Mouse (Mus musculus) MEL (cell line): ENCODE measurements around the gene Palm3. TPM values are rescaled to one million over a fixed set of nuclear protein-coding genes. Genes with fewer than 3 reads are reported as not detected.

Experiments used
- DNase-seq: peaks from one replicate; pipeline ENCODE4 v3.0.0; 2011; ENCODE audit warnings: low read depth, low spot score
- H3K27ac ChIP-seq: 2 replicates; pipeline ENCODE4 v1.5.1; 2012; ENCODE audit warnings: low read depth, mild to moderate bottlenecking, control low read depth, low read length, moderate library complexity; ENCODE audit not compliant: control insufficient read depth
- H3K27me3 ChIP-seq, 2 experiments: fragments of 150-350 bp in 1 of 2; sonication (generic) in 1 of 2; 2 replicates each; pipeline ENCODE4 v1.6.1; 2012; ENCODE audit warnings: low read length in 2 of 2, mild to moderate bottlenecking in 2 of 2, improper control_type of control experiment in 1 of 2, moderate library complexity in 1 of 2; ENCODE audit not compliant: insufficient read depth in 2 of 2, control insufficient read depth in 1 of 2
- H3K36me3 ChIP-seq, 2 experiments: 2 replicates each; pipeline ENCODE4 v1.6.1; 2012 to 2014; ENCODE audit warnings: low read length in 2 of 2, improper control_type of control experiment in 1 of 2, inconsistent platforms in 1 of 2, mild to moderate bottlenecking in 1 of 2; ENCODE audit not compliant: insufficient read depth in 2 of 2, control insufficient read depth in 1 of 2
- H3K4me1 ChIP-seq, 2 experiments: fragments of 150-350 bp in 1 of 2; sonication (generic) in 1 of 2; 2 replicates each; pipeline ENCODE4 v1.6.1; 2012; ENCODE audit warnings: low read length in 2 of 2, improper control_type of control experiment in 1 of 2, mild to moderate bottlenecking in 1 of 2; ENCODE audit not compliant: insufficient read depth in 2 of 2, control insufficient read depth in 1 of 2
- H3K4me3 ChIP-seq, 2 experiments: fragments of 150-350 bp in 1 of 2; sonication (generic) in 1 of 2; 2 replicates each; pipeline ENCODE4 v1.5.1; 2012; ENCODE audit warnings: low read depth in 2 of 2, low read length in 2 of 2, mild to moderate bottlenecking in 2 of 2, moderate library complexity in 2 of 2, control low read depth in 1 of 2, improper control_type of control experiment in 1 of 2; ENCODE audit not compliant: control insufficient read depth in 1 of 2, insufficient read depth in 1 of 2
- H3K79me2 ChIP-seq: 2 replicates; pipeline ENCODE4 v1.6.1; 2012; ENCODE audit warnings: mild to moderate bottlenecking, low read length, moderate library complexity; ENCODE audit not compliant: control insufficient read depth, poor library complexity, insufficient read depth
- H3K9ac ChIP-seq: 2 replicates; pipeline ENCODE4 v1.6.1; 2012; ENCODE audit warnings: low read depth, mild to moderate bottlenecking, control low read depth, low read length, moderate library complexity; ENCODE audit not compliant: control insufficient read depth, poor library complexity, severe bottlenecking
- H3K9me3 ChIP-seq: fragments of 150-350 bp; sonication (generic); replicated peaks from 2 replicates; pipeline ENCODE4 v1.6.1; 2012; ENCODE audit warnings: mild to moderate bottlenecking, low read length, improper control_type of control experiment, moderate library complexity; ENCODE audit not compliant: insufficient read depth
- BHLHE40 ChIP-seq: IDR thresholded peaks from 2 replicates; pipeline ENCODE4 v1.6.1; 2012; ENCODE audit warnings: low read depth, mild to moderate bottlenecking, inconsistent platforms, low read length, improper control_type of control experiment, borderline replicate concordance
- CHD2 ChIP-seq: IDR thresholded peaks from 2 replicates; pipeline ENCODE4 v1.6.1; 2011; ENCODE audit warnings: low read length, improper control_type of control experiment
- ETS1 ChIP-seq: IDR thresholded peaks from 2 replicates; pipeline ENCODE4 v1.6.1; 2012; ENCODE audit warnings: low read depth, mild to moderate bottlenecking, inconsistent platforms, low read length, improper control_type of control experiment, moderate library complexity
- HCFC1 ChIP-seq: IDR thresholded peaks from 2 replicates; pipeline ENCODE4 v1.6.1; 2012; ENCODE audit warnings: low read depth, mild to moderate bottlenecking, inconsistent platforms, low read length, improper control_type of control experiment, moderate library complexity
- MAX ChIP-seq: IDR thresholded peaks from 2 replicates; pipeline ENCODE4 v1.6.1; 2011; ENCODE audit warnings: low read length, improper control_type of control experiment
- MAZ ChIP-seq: IDR thresholded peaks from 2 replicates; pipeline ENCODE4 v1.6.1; 2012; ENCODE audit warnings: low read depth, mild to moderate bottlenecking, inconsistent platforms, low read length, improper control_type of control experiment
- MXI1 ChIP-seq: IDR thresholded peaks from 2 replicates; pipeline ENCODE4 v1.6.1; 2011; ENCODE audit warnings: mild to moderate bottlenecking, low read depth, low read length, improper control_type of control experiment
- NELFE ChIP-seq: IDR thresholded peaks from 2 replicates; pipeline ENCODE4 v1.6.1; 2011; ENCODE audit warnings: low read depth, low read length, improper control_type of control experiment
- NRF1 ChIP-seq: IDR thresholded peaks from 2 replicates; pipeline ENCODE4 v1.6.1; 2014; ENCODE audit warnings: low read depth, mild to moderate bottlenecking, inconsistent platforms, low read length, improper control_type of control experiment, moderate library complexity; ENCODE audit not compliant: poor library complexity, insufficient read depth, severe bottlenecking
- POLR2A ChIP-seq, 2 experiments: IDR thresholded peaks; 2 replicates each; pipeline ENCODE4 v1.6.1; 2011 to 2012; ENCODE audit warnings: low read length in 2 of 2, mild to moderate bottlenecking in 2 of 2, control low read depth in 1 of 2, improper control_type of control experiment in 1 of 2, low read depth in 1 of 2, moderate library complexity in 1 of 2; ENCODE audit not compliant: control insufficient read depth in 1 of 2, insufficient read depth in 1 of 2, poor library complexity in 1 of 2
- POLR2AphosphoS2 ChIP-seq: IDR thresholded peaks from 2 replicates; pipeline ENCODE4 v1.6.1; 2011; ENCODE audit warnings: low read length, improper control_type of control experiment
- RAD21 ChIP-seq: IDR thresholded peaks from 2 replicates; pipeline ENCODE4 v1.6.1; 2011; ENCODE audit warnings: mild to moderate bottlenecking, low read depth, low read length, improper control_type of control experiment
- SIN3A ChIP-seq: IDR thresholded peaks from 2 replicates; pipeline ENCODE4 v1.6.1; 2012; ENCODE audit warnings: low read length, improper control_type of control experiment, inconsistent platforms
- TCF12 ChIP-seq: IDR thresholded peaks from 2 replicates; pipeline ENCODE4 v1.6.1; 2014; ENCODE audit warnings: low read depth, mild to moderate bottlenecking, inconsistent platforms, low read length, improper control_type of control experiment, moderate library complexity
- UBTF ChIP-seq: IDR thresholded peaks from 2 replicates; pipeline ENCODE4 v1.6.1; 2012; ENCODE audit warnings: low read depth, mild to moderate bottlenecking, inconsistent platforms, low read length, improper control_type of control experiment, moderate library complexity, borderline replicate concordance; ENCODE audit not compliant: insufficient read depth
- USF1 ChIP-seq: IDR thresholded peaks from 2 replicates; pipeline ENCODE4 v1.6.1; 2014; ENCODE audit warnings: low read depth, mild to moderate bottlenecking, inconsistent platforms, low read length, improper control_type of control experiment, moderate library complexity
- ZMIZ1 ChIP-seq: IDR thresholded peaks from 2 replicates; pipeline ENCODE4 v1.6.1; 2012; ENCODE audit warnings: low read depth, mild to moderate bottlenecking, inconsistent platforms, low read length, improper control_type of control experiment, moderate library complexity
- polyA plus RNA-seq, 2 experiments: library from polyadenylated mRNA; stranded (reverse) in 1 of 2; unstranded in 1 of 2; fragments of >175 nt in 1 of 2; fragments of >200 nt in 1 of 2; gene quantifications; 2 replicates each; pipeline versions ENCODE4 v1.2.1 to v1.2.4; 2012; ENCODE audit warnings: low replicate concordance in 2 of 2, low read depth in 1 of 2; ENCODE audit not compliant: insufficient read length in 2 of 2, insufficient read depth in 1 of 2, missing spikeins in 1 of 2
- total RNA-seq: library from RNA; depleted of rRNA; stranded (reverse); fragments of 300-350 nt; gene quantifications from 2 replicates; pipeline ENCODE4 v1.2.3, GENCODE M21; 2012

Gene Palm3
- total and polyA plus RNA-seq, 3 experiments: 0.65 to 3.6 TPM; not detected in 1

DNA sequence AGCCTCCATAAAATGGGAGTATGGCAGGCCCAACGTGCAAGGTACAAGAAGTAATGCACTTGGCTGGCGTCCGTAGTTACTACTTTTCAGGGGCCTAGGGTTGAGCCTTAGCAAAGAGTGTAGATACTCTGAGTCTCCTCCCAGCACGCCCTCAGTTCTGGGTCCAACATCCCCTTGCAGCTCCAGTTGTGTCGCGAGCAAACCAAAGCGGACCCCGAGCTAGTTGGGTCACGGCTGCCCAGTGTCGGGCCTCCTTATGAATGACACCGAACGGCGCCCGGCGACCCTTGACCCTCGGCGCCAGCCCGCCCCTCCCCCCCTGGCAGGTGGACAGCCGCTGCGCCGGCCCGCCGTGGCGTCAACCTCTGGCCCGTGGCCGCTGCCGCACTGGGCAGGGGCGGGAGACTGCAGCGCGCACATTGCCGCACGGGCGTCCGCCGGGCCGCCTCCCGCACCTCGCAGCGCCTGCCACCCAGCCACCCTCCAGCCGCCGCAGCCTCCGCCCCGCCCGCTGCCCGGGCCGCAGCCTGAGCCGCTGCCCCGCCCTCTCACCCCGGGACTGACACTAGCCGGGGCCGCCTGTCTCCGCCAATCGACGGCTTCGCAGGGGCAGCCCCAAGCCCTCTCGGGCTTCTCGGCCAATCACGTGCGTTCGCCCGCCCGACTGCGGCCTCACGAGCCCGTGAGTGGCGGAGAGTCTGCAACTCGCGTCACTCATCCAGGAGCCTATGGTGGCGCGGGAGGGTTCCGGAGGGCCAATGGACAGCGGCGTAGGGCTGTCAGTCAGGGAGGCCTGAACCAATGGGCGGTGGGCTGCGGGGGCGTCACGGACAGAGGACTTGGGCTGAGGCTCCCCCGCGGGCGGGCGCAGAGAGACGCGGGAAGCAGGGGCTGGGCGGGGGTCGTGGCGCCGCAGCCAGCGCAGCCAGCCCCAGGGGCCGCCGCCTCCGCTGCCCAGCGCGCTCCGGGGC, 48.8 kb upstream of the Palm3 start, which contains the start of gene Prkaca:
Gene Prkaca, plus strand, starts transcription at position 844 of the 971 bp plus-strand sequence.
- Histone ChIP-seq H3K36me3 (peaks cover 0 to 4% of the 10 kb centered on the region in 2 experiments; a peak in 3 of 4 replicates), H3K4me3 (peak within 1 kb of the TSS; percentile 69 to 82), H3K27me3 (no peaks in the 10 kb centered on the region), H3K4me1 (peaks cover 0 to 9% of the 10 kb centered on the region in 2 experiments; a peak in 1 of 4 replicates), H3K79me2 (peaks cover 8% of the 10 kb centered on the region), H3K9me3 (no peaks in the 10 kb centered on the region), H3K27ac (peak within 1 kb of the TSS; percentile 29), H3K9ac (peak within 1 kb of the TSS; percentile 78)
- DNase-seq: peak; percentile 98
- TF ChIP-seq POLR2AphosphoS2 (peak; percentile 45; the same call in 1 of the 2 replicates), BHLHE40 (no peak), ETS1 (no peak), UBTF (no peak), NELFE (peak; percentile 63), RAD21 (no peak), NRF1 (peak; percentile 44; the same call in 1 of the 2 replicates), MAX (peak; percentile 67; the same call in 1 of the 2 replicates), MXI1 (peak; percentile 67; the same call in 1 of the 2 replicates), CHD2 (peak; percentile 87), HCFC1 (peak; percentile 78), POLR2A (IDR thresholded peaks at IDR 0.05; ENCODE audit: control insufficient read depth in 1 of 2, insufficient read depth in 1 of 2, low read depth in 1 of 2, low read length in 2 of 2, poor library complexity in 1 of 2) (peak; percentile 39 to 61; a peak in 1 of 4 replicates), SIN3A (peak; percentile 53; the same call in 1 of the 2 replicates), USF1 (peak; percentile 75), MAZ (peak; percentile 78; the same call in 1 of the 2 replicates), TCF12 (no peak), ZMIZ1 (0 out of 2 replicates have a peak, but pooled peaks have one; percentile 55)
